ENCODE assay signal across 2 mouse cellular contexts in the genomic region with DNA sequence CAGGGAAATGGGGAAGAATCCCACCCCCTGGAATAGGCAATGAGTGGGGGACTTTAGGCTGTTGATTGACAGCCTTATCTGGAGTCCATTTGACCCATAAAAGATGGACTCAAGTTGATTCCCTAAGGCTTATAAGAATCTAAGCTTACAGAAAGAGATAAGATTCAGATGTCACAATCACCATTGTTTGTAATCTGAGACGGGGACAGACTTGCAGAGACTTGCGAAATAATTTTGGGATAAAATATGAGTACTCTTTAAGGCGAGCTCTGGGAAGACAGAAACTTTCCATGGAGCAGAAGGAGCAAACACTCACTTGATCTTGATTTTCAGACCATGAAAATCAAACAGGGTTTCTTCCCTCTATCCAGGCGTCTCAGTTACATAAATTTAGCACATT.
TF ChIP-seq lines count a peak whose summit lies in the region.

No protein-coding gene starts in this region.

TF ChIP-seq in C2C12, 6 proteins besides CTCF, POLR2A, EP300 and RAD21:
- TF ChIP-seq CEBPB (IDR thresholded peaks at IDR 0.05; ENCODE audit: low read depth) (peak; percentile 85), USF1 (IDR thresholded peaks at IDR 0.05; ENCODE audit: low read depth) (no peak)

TF ChIP-seq in myocyte, 11 proteins besides CTCF, POLR2A, EP300 and RAD21:
- no peak for TF ChIP-seq USF1 (IDR thresholded peaks at IDR 0.05; ENCODE audit: low read depth)
- TF ChIP-seq CEBPB (IDR thresholded peaks at IDR 0.05; ENCODE audit: insufficient read depth, poor library complexity, severe bottlenecking): peak; percentile 84
TF ChIP-seq in myocyte: peak in this region for 1.
